Mouse (Mus musculus) left cerebral cortex, postnatal 10 days (tissue): ENCODE measurements around the gene Cd209e. TPM values are rescaled to one million over a fixed set of nuclear protein-coding genes. Genes with fewer than 3 reads are reported as not detected.
"Not testable (repeated sequence)": the region's sequence is repeated elsewhere in the genome, so short reads cannot be mapped to it uniquely, and the experiment has no call there.

Experiments
- DNase-seq, 2 experiments: peaks; one replicate each; pipeline ENCODE4 v3.0.0; 2021 to 2022; ENCODE audit warnings: low spot score in 2 of 2, mixed read lengths in 1 of 2; ENCODE audit errors: extremely low spot score in 1 of 2
- intact Hi-C: fragments of 180-260 bp; cut with DNase I; formaldehyde crosslinking; loops from one replicate; pipeline ENCODE4 v1.15.1; 2025
- total RNA-seq, 2 experiments: library from RNA; stranded (reverse); gene quantifications; 2 replicates each; pipeline ENCODE4 v1.2.3; 2021

The Cd209e gene
- total RNA-seq = not detected

DNA sequence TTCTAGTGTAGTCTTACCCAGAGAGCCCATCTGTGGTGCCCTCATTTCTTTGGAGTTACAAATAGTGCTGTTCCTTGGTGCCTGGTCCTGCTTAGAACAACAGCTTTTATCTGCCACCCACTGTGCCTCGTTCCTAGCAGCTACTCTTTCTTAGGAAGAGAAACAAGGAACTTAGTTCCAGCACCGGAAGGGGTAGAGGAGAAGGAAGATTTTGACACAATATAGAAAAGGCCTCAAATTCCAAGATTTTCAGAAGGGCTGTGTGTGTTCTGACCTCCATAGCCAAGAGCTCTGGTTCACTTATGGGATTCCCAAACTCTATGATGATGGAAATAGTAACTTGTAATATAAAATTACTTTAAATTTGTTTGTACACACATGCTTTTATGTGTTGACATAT lies at the start of gene Cd209e:
Cd209e (minus strand) TSS at position 101 of the 400 bp plus-strand sequence.
- DNase-seq = no peak
- intact Hi-C loops = no loop called here

GRCm38 (mm10) chr8:3878455-3878854 lies 24.3 kb upstream of the Cd209e start, which contains the start of gene Cd209d:
TSS of gene Cd209d (minus strand) at chr8:3878555.
- no peak for DNase-seq
- intact Hi-C loops = no loop called here

DNA sequence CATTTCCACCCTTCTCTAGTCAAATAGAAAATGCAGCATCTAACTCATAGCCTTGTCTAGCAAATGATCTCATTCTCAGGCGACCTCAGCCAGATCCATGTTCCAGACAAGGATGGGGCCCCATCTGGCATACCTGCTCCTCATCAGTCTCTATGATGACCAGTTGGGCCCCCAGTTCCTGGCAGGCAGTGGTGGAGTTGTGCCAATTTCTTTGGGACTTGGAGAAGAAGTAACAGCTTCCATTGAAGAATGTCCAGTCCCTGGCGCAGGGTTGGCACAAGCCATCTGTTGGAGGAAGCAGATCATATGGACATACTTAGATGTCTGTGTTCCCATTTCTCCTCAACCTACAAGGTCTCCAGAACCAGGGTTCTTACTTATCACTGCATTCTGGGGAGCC lies 22.0 kb upstream of the Cd209e start:
- intact Hi-C loops = no loop called here
- peak in 1 of 2 experiments; percentile 19 for DNase-seq

- DNase-seq, intact Hi-C loops: not testable (repeated sequence)
Measured at GRCm38 (mm10) chr8:3862736-3863135, 8.6 kb upstream of the Cd209e start.

- peak; percentile 7 to 46 for DNase-seq
- intact Hi-C loops = no loop called here
Measured at GRCm38 (mm10) chr8:3803091-3803490, 51.0 kb downstream of the Cd209e start.

Other genes starting within 250 kb of the Cd209e start
- 10 to 100 TPM; 32.4 to 36.3 TPM for gene Xab2, start 233.0 kb downstream of the Cd209e start, total RNA-seq
- gene Pet100, start 232.8 kb downstream of the Cd209e start, total RNA-seq = 10 to 100 TPM; 78.6 to 80.1 TPM
- not detected for gene Pcp2, start 228.8 kb downstream of the Cd209e start, total RNA-seq
- 10 to 100 TPM; 57.0 to 59.3 TPM for gene Stxbp2, start 223.4 kb downstream of the Cd209e start, total RNA-seq
- gene Retn, start 198.5 kb downstream of the Cd209e start, total RNA-seq = 1 to 10 TPM in 1 of 2 experiments, under 1 TPM in 1; 0.81 to 1.0 TPM
- gene Mcemp1, start 188.6 kb downstream of the Cd209e start, total RNA-seq = under 1 TPM; 0.55 to 0.66 TPM
- 10 to 100 TPM; 18.6 to 25.9 TPM for gene Fcor, start 181.9 kb downstream of the Cd209e start, total RNA-seq
- 10 to 100 TPM; 31.2 to 32.3 TPM for gene Trappc5, start 178.0 kb downstream of the Cd209e start, total RNA-seq
- not detected for gene Fcer2a, start 160.1 kb downstream of the Cd209e start, total RNA-seq
- not detected for gene Clec4g, start 133.7 kb downstream of the Cd209e start, total RNA-seq
- not detected for gene Cd209a, start 105.3 kb downstream of the Cd209e start, total RNA-seq
- not detected for gene Cd209d, start 24.2 kb upstream of the Cd209e start, total RNA-seq
- gene Cd209b, start 72.5 kb upstream of the Cd209e start, total RNA-seq = under 1 TPM; 0.18 to 0.21 TPM
- under 1 TPM in 1 of 2 experiments, not detected in 1; 0.47 TPM for gene Cd209c, start 100.4 kb upstream of the Cd209e start, total RNA-seq